Mouse (Mus musculus) heart, adult 9 months (tissue): ENCODE measurements around the gene Klk12.

ENCODE experiments used
- DNase-seq, 2 experiments: peaks; one replicate each; pipeline ENCODE4 v3.0.0; 2022; ENCODE audit warnings: low spot score in 2 of 2

Gene Klk12

GRCm38 (mm10) chr7:43768597-43768996 is at the start of gene Klk12:
TSS of gene Klk12 (plus strand) at chr7:43768897.
- DNase-seq: no peak

DNA sequence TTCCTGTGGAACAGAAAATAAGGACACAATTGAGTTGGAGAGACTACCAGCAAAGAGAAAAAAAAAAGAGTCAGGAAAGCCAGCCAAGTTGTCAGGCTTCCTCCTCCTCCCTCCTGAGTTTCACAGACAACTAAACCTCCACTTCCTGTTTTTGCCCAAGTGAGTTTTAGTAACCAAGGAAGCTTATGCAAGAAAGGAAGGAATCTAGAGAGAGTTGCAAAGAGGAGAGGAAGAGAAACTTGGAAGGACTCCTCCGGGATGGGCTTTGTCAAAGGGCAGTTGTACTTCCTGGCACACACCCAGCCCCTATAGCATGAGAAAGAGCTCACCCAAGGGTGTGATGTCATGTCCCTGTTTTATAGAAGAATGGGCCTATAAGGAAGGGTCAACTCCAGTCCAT is 20.9 kb upstream of the Klk12 start:
- DNase-seq: peak; percentile 52 to 80

- no peak for DNase-seq
These were observed 15.9 kb upstream of the Klk12 start for GRCm38 (mm10) chr7:43752806-43753205.

GRCm38 (mm10) chr7:43766484-43766883 is 2.2 kb upstream of the Klk12 start:
- no peak for DNase-seq

DNA sequence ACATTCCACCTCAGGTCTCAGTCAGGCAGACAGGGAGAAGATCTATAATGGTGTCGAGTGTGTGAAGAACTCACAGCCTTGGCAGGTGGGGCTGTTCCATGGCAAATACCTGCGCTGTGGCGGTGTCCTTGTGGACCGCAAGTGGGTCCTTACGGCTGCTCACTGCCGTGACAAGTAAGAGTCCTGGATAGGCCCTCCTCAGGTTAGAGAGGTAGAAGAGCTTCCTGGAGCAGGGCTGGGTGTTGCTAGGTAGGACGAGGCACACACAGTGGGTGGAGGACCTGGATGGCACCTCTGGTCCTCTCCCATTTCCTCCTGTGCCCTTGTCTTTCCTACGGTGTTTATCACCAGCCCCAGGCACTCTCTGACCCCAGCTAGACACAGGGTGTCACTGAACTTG is 939 bp downstream of the Klk12 start:
- no peak for DNase-seq

- DNase-seq: no peak
These were observed 2.0 kb downstream of the Klk12 start for GRCm38 (mm10) chr7:43770701-43771100.

GRCm38 (mm10) chr7:43771916-43772315 is 3.2 kb downstream of the Klk12 start:
- no peak for DNase-seq

DNA sequence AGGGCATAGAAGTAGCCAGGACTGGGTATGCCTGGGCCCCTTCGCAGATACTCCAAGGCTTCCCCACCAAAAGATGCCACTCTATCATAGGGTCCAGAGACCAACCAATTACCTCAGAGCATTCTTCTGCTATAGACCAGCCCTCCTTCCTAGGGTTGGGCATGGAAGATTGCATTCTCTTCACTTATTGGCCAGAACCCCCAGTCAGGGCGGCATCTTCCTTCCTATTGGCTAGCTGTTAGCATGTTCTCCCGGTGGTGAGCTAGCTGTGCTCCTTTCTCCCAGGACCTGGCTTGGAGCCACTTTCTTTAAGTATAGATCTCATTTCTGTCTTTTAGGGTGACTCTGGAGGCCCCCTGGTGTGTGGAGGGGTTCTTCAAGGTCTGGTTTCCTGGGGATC is 4.2 kb downstream of the Klk12 start:
- no peak for DNase-seq

DNA sequence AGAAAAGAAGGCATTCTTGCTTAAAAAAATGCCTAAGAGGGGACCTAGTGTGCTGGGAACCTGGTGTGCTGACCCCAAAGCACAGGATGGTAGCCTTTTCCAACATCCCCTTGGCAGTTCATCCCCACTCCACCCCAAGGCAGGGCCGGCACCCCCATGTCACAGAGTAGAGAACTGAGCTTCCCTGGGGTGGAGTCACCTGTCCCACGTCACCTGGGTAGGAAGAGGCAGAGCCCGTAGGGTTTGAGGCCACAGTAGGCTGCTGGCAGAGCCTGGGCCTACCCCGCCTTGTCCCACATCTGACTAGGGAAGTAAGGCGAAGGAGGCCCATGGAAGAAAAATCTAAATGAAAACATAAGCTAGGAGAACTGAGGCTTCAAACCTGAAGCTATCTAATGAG is 5.7 kb downstream of the Klk12 start, which contains the start of gene Klk11:
Gene Klk11 (plus strand): TSS at position 241 of the 400 bp plus-strand sequence.
- no peak for DNase-seq

GRCm38 (mm10) chr7:43774802-43775201 is 6.1 kb downstream of the Klk12 start:
- no peak for DNase-seq

GRCm38 (mm10) chr7:43775311-43776057 is 6.8 kb downstream of the Klk12 start:
- DNase-seq: no peak

DNA sequence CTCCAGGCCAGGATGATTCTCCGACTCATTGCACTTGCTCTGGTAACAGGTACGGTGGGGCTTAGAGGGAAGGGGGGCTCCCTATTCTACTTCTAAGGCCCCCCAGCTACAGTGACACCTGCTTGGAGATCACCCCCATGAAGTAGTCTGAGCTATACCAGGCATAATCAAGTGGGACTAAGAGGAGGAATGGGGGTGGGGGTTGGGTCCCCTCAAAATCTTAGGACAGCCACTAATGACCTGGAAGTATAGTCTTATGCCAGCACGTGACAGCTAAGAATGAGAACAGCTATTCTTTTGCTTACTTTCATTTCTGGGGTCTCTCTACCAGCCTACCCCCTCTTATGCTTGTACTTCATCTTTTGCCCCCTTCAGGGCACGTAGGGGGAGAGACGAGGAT is 7.8 kb downstream of the Klk12 start:
- DNase-seq: no peak

- DNase-seq: no peak
These were observed 8.7 kb downstream of the Klk12 start for GRCm38 (mm10) chr7:43777423-43777822.

- no peak for DNase-seq
These were observed 9.7 kb downstream of the Klk12 start for GRCm38 (mm10) chr7:43778176-43778970.

DNA sequence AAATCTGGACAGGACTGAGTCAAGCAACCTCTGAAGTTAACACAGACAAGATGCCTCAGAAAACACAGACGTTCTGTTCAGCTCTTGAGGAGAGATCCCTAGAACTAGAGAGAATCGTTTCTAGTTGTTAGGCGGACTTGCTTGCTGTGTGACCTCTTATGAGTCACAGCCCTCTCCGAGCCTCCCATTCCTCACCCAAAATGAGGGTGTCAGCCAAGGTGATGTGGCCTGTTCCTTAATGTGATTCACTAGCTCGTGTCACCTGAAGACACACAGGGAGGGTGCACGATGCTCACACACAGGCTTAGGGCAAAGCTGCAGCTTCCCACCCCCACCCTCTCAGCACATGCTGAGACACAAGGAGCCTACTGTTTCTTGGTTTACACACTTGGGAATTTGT is 11.5 kb downstream of the Klk12 start:
- DNase-seq: no peak

DNA sequence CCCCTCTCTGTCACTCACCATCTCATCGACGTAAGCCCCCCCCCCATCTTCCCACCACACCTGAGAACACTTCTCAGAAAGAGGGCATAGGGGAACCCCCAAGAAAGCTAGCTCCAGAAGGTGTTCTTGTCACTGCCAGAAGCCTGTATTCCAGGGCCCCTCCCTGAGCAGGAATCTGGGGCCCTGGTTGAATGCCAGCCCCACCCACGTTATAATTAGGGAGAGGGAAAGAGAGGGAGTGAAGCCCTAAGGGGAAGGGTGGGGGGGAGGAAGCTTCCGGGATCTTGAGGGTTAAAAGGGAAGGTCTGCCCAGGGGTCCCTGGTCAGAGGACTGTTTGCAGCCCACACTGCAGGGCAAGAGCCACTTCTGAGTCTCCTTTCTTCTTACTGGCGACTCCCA is 12.0 kb downstream of the Klk12 start, which contains the start of gene Klk10:
Gene Klk10 (plus strand): TSS at position 290 of the 400 bp plus-strand sequence.
- DNase-seq: no peak

DNA sequence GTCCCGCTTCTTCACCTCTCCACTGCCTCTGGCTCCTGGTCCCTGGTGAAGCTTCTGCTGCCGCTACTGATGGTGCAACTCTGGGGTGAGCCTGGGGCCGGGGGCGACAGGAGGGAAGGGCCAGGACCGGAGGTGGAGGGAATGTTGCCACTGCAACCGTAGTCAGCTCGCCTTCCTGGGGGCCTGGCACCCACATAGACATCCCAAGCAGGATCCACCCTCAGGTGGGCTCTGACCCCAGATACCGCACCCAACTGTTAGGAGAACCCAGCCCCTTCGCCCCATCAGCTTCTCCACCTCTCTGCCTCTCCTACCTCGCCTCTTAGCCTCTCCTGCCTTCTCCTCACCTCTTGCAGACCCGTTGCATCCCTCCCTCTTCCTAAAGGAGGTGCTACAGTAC is 12.8 kb downstream of the Klk12 start:
- no peak for DNase-seq

- DNase-seq: peak; percentile 58 to 68
These were observed 13.9 kb downstream of the Klk12 start for GRCm38 (mm10) chr7:43782275-43783265.

DNA sequence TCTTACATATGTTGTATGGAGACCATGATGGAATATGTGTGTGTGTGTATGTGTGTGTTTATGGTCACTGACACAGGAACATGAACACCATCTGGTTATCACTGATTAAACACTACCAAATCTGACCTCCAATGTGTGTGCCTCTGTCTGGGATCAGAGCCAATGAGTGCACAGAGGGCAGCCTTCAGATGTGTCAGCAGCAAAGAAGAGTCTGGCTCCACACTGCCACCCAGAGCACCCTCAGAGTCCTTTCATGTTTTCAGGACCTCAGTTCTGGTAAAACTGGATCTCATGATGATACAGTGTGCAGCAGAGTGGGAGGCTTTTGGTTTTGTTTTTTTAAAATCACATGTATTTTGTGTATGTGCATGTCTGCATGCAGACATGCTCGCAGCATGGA is 16.6 kb downstream of the Klk12 start:
- no peak for DNase-seq

- no peak for DNase-seq
These were observed 19.4 kb downstream of the Klk12 start for GRCm38 (mm10) chr7:43788096-43788495.

GRCm38 (mm10) chr7:43789295-43789694 is 20.6 kb downstream of the Klk12 start:
- no peak for DNase-seq

- no peak for DNase-seq
These were observed 22.9 kb downstream of the Klk12 start, which contains the start of gene Klk9 for GRCm38 (mm10) chr7:43791591-43791990. TSS of gene Klk9 (plus strand) at chr7:43791891.
